Mouse (Mus musculus): ENCODE measurements around the gene Cers6.

The Cers6 gene

DNA sequence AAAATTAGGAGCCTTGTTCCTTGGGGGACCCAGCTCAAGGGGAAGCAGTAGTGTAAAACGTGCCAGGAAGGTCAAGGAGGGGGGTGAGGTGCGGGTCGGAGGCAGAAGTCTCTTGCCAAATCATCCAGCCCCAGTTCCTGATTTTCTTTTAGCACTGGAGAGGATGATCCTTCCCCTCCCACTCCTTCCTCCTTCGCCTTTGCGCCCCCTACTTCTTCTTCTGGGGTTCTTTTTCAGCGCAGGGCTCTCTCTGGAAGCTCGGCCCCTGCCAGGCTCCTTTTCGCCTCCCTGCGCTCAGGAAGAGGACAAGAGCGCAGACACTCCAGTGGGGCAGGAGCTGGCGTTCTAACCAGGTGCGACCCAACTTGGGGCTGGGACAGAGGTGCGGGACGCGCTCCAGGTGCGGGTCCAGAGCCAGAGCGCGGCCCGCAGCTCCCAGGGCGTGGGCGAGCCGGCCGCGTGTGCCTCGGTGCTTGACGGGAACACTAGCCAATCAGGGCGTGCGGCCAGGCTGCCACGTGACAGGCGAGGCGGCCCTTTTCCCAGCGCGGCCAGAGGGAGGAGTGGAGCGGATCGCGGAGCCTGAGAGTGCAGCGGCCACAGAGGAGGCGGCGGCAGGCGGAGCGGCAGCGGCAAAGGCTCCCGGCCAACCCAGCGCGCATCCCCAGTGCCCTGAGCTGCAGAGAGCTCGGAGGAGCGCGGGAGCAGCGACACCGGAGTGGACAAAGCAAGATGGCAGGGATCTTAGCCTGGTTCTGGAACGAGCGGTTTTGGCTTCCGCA is at the start of gene Cers6:
TSS of gene Cers6 (plus strand) at position 538 of the 782 bp plus-strand sequence.
- peak; percentile 95 for DNase-seq (ENCODE audit: low spot score)

- DNase-seq (ENCODE audit: low spot score): no peak
These were observed 46.8 kb upstream of the Cers6 start for GRCm38 (mm10) chr2:68814409-68814808.

DNA sequence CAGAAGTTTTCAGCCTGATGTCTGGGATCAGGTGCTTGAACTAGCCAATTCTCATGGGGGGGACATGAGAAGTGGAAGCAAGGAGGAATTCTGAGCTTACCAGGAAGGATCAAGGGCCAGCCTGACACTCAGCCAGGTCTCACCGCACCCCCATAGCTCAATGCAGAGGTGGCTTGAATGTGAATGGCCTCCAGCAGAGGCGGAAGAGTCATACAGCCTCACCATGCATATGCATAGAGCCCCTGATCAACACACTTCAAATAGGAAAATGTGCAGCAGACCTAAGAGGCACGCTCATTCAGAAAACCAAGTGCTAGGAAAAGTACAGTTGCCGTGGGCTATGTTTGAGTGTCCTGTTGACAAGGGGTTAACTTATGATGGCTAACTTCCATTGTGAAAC is 42.2 kb upstream of the Cers6 start:
- no peak for DNase-seq (ENCODE audit: low spot score)

- no peak for DNase-seq (ENCODE audit: low spot score)
These were observed 38.9 kb upstream of the Cers6 start for GRCm38 (mm10) chr2:68822152-68822887.

- DNase-seq (ENCODE audit: low spot score): no peak
These were observed 35.8 kb upstream of the Cers6 start for GRCm38 (mm10) chr2:68825326-68826020.

- no peak for DNase-seq (ENCODE audit: low spot score)
These were observed 17.9 kb upstream of the Cers6 start for GRCm38 (mm10) chr2:68843330-68843729.

DNA sequence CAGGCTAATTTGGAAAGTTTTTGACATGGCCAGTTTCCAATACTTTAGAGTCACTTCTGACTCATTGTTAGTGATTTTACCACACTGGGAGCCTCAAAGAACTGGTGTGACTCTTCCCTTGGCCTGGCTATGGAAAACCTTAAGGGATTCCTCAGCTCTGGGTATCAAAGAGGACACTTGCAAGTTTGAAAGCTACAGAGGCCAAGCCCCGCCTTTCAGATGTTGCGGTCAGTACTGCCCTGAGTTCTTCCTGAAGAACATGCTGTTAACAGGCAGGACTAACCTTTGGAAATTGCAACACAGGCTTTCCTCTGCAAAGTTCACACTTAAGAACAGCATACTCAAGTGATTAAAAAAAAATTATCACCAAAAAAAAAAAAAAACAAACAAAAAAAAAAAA is 16.7 kb upstream of the Cers6 start:
- DNase-seq (ENCODE audit: low spot score): no peak

- no peak for DNase-seq (ENCODE audit: low spot score)
These were observed 16.1 kb upstream of the Cers6 start for GRCm38 (mm10) chr2:68845002-68845740.

DNA sequence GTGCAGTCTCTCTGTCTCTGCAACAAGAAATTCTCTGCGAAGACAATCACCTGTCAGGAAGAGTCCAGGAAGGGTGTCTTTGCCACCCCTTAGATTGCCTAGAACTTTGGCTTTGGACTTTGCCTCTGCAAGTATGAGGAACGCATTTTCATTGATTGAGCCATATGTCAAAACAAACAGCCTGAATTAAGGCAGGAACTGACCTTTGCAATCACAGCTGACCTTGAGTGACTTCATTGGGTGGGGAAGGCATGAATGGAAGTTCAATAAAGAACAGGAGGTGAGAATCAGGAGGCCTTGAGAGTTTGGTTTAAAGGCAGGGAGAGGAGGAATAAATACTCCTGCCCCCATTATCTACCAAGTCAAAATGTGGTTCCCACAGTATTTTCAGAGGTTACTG is 850 bp upstream of the Cers6 start:
- DNase-seq (ENCODE audit: low spot score): no peak

DNA sequence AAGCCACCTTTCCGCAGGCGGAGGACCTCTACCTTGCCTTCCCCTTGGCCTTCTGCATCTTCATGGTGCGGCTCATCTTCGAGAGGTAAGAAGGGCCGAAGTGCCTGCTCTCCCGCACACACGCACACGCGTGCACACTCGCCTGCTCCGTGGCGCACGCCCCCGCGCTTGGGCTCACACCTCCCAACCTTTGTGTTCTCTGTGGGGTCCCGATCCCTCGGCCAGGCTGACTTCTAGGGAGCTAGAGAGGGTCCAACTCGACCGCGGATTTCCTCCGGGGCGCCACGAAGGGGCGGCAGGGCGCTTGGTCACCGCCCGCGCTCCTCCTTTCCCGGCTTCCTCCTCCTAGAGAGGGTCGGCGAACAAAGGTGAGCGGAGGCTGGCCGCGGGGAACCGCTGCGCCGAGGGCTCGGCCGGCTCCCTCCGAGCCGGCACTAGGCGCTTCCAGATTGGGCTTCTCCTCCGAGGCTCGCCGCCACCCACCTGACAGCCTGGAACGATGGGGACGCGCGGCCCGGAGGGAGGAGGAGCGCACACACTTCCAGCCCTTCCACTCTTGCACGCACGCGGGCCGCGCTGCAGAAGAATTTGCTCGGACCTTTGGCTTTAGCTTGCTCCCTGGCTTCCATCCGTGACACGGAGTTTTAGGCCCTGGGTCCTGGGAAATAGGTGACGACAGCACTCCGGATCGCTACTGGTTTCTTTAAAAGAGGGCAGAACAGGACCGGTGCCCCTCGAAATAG is 651 bp downstream of the Cers6 start:
- DNase-seq (ENCODE audit: low spot score): peak; percentile 50

- DNase-seq (ENCODE audit: low spot score): no peak
These were observed 1.4 kb downstream of the Cers6 start for GRCm38 (mm10) chr2:68862464-68863266.

GRCm38 (mm10) chr2:68863561-68863960 is 2.3 kb downstream of the Cers6 start:
- no peak for DNase-seq (ENCODE audit: low spot score)

DNA sequence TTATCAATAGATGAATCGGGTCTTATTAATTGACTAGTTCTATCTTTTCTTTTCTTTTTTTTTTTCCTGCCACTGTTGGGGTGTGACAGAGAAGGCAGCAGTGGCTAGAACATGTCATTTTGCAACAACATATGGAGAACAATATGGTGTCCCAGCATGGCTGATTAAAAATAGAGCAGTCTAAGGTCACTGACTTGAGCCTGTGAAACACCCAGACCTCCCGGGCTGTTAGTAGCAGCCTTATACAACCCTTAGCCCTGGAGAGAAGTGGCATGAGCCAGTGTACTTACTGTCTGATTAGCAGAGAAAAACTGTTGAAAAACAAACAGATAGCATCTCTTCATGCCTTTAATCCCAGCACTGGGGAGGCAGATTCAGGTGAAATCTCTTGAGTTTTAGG is 3.1 kb downstream of the Cers6 start:
- no peak for DNase-seq (ENCODE audit: low spot score)

DNA sequence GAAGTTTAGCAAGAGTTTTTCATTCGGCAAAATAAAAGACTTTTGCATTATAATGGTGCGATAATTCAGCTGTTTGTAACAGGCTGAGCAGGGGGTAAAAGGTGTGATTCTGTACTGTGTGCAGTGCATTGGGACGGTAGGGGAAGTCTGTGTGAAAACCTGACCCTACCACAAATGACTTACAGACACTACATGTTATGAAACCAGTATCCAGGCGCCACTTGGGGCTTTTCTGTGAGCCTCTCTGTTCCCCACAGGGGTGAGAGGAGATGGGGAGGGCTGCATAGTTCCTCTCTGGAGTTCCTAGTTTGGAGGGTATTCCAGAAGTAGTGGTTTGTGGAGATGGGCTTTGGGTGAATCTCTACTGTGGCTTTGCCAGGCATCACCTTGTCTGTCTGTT is 5.9 kb downstream of the Cers6 start:
- no peak for DNase-seq (ENCODE audit: low spot score)

- no peak for DNase-seq (ENCODE audit: low spot score)
These were observed 9.9 kb downstream of the Cers6 start for GRCm38 (mm10) chr2:68870999-68871780.

DNA sequence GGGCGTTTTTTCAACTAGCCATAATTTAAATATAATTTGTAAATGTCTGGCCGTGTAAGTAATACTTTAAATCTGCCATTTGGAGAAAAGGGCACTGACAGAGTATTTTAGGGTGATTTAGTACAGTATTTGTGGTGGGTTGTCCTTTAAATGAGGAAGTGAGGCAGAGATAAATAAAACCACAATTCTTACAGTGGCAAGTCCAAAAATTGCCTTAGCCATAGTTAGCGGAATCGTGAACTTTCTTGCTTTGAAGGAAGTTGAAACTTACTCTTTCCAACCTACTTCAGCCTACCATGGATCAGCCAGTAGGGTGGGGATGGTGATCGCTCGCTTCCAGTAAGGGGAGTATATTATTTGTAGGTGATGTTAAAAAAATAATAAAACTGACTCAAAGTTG is 11.8 kb downstream of the Cers6 start:
- no peak for DNase-seq (ENCODE audit: low spot score)

- no peak for DNase-seq (ENCODE audit: low spot score)
These were observed 12.6 kb downstream of the Cers6 start for GRCm38 (mm10) chr2:68873653-68874441.

- no peak for DNase-seq (ENCODE audit: low spot score)
These were observed 13.3 kb downstream of the Cers6 start for GRCm38 (mm10) chr2:68874575-68874974.

DNA sequence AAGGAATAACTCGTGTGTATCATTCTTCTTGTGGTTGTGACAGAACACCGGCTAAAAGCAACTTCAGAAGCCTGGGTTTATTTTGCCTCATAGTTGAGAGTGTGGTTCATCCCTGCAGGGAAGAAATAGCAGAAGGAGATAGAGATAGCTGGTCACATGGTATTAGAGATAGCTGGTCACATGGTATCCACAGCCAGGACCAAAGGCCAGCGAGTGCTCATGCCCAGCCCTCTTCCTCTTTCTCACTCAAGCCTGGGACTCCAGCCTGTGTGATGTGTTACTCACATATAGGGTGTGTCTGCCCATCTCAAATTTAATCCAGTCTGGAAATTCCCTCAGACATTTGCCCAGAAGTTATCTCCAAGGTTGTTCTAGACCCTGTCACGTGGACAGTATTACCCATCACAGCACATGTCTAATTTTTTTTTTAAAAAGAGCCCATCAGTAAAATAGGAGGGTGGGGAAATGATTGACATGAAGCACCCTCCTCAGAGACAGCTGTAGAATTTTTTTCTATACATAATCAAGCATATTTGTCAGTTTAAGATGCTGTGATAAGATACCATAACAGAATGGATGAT is 17.9 kb downstream of the Cers6 start:
- DNase-seq (ENCODE audit: low spot score): no peak

All from MN1 (cell line).